Mouse (Mus musculus) liver, embryonic 11.5 days (tissue): ENCODE measurements around the gene Ap4b1. TPM values are rescaled to one million over a fixed set of nuclear protein-coding genes. Genes with fewer than 3 reads are reported as not detected.

Experiments used
- ATAC-seq: fragments of 200-750 bp; cut with Nextera tagmentation; replicated peaks from 2 replicates; pipeline ENCODE4 v1.8.0; 2017; ENCODE audit warnings: moderate number of reproducible peaks, mild to moderate bottlenecking, moderate TSS enrichment, moderate library complexity; ENCODE audit not compliant: low FRiP score
- DNase-seq: peaks from one replicate; pipeline ENCODE4 v3.0.0-alpha.2; 2017; ENCODE audit warnings: low spot score
- H3K27ac ChIP-seq: fragments of 300-500 bp; sonication (generic); 2 replicates; pipeline ENCODE4 v1.5.1; 2014; ENCODE audit warnings: mild to moderate bottlenecking, low read depth, low read length, control low read depth
- H3K27me3 ChIP-seq: fragments of 300-500 bp; sonication (generic); replicated peaks from 2 replicates; pipeline ENCODE4 v1.6.1; 2014; ENCODE audit warnings: low read length, mixed read lengths; ENCODE audit not compliant: control insufficient read depth, insufficient read depth
- H3K36me3 ChIP-seq: fragments of 300-500 bp; sonication (generic); 2 replicates; pipeline ENCODE4 v1.6.1; 2014; ENCODE audit warnings: mild to moderate bottlenecking, low read length, moderate library complexity, mixed read lengths; ENCODE audit not compliant: control insufficient read depth, insufficient read depth
- H3K4me1 ChIP-seq: fragments of 300-500 bp; sonication (generic); replicated peaks from 2 replicates; pipeline ENCODE4 v1.6.1; 2014; ENCODE audit warnings: low read length, mixed read lengths; ENCODE audit not compliant: control insufficient read depth, insufficient read depth
- H3K4me2 ChIP-seq: fragments of 300-500 bp; sonication (generic); 2 replicates; pipeline ENCODE4 v1.6.1; 2014; ENCODE audit warnings: mild to moderate bottlenecking, control low read depth, moderate library complexity
- H3K4me3 ChIP-seq: fragments of 300-500 bp; sonication (generic); 2 replicates; pipeline ENCODE4 v1.5.1; 2014; ENCODE audit warnings: low read depth, low read length, control low read depth
- H3K9ac ChIP-seq: fragments of 300-500 bp; sonication (generic); 2 replicates; pipeline ENCODE4 v1.6.1; 2014; ENCODE audit warnings: low read depth, low read length, control low read depth
- H3K9me3 ChIP-seq: fragments of 300-500 bp; sonication (generic); 2 replicates; pipeline ENCODE4 v1.6.1; 2016; ENCODE audit warnings: low read length, inconsistent platforms, mixed read lengths; ENCODE audit not compliant: control insufficient read depth
- WGBS: fragments of 180-500 bp; shearing (Covaris S2); extraction: QIAGEN DNeasy Blood & Tissue Kit; methylation state at CpG from one replicate; pipeline ENCODE4 v1.1.7; 2014; 5-methylcytosine and 5-hydroxymethylcytosine counted together
- polyA plus RNA-seq: library from polyadenylated mRNA; unstranded; fragments of >200 nt; fragmentation: Nextera tagmentation; extraction: Ambion mirVana; gene quantifications from 2 replicates; pipeline ENCODE4 v1.2.1, GENCODE M21; 2014

Gene Ap4b1
- polyA plus RNA-seq, 1 experiment from 2014 or later: 20.8 TPM

DNA sequence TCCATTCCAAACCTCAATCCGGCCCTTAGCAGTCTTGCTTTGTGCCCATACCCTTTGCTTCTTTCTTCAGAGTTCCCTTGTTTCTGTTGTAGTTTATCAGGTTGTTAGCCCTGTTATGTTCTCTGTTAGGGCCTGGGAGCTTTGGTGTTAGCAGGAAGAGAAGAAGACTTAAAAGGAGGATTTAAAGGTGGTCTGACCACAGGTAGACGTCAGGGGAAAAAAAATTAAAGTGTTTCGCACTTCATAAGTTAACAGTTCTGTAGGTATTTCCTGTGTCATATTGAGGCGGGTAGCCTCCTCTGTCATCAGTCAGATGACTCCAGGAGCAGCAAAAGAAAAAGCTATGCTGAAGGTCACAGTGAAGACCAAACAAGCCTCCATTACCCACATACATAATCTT is 58.7 kb downstream of the Ap4b1 start:
- ATAC-seq (no peak), DNase-seq (no peak)
- no peak overlapping the region for H3K4me3 ChIP-seq
- WGBS: 79% methylated on average over 4 of the region's 4 CpGs
- H3K4me2 ChIP-seq: no peak overlapping the region
- no peaks in the 10 kb centered on the region for H3K9me3 ChIP-seq
- no peaks in the 10 kb centered on the region for H3K27me3 ChIP-seq
- no peak overlapping the region for H3K9ac ChIP-seq
- no peaks in the 10 kb centered on the region for H3K36me3 ChIP-seq
- H3K27ac ChIP-seq: no peak overlapping the region
- no peaks in the 10 kb centered on the region for H3K4me1 ChIP-seq

Other genes starting within 250 kb of the Ap4b1 start
- 0.32 and 0.52 TPM in 2 replicates for gene Syt6, start 234.3 kb upstream of the Ap4b1 start, polyA plus RNA-seq
- 0.08 and 0.25 TPM in 2 replicates for gene Atg4a-ps, start 163.5 kb upstream of the Ap4b1 start, polyA plus RNA-seq
- gene Olfml3, start 71.5 kb upstream of the Ap4b1 start, polyA plus RNA-seq: 7.8 and 8.5 TPM in 2 replicates
- gene Gm10964, start 70.2 kb upstream of the Ap4b1 start, polyA plus RNA-seq: not detected in 2 replicates
- gene Hipk1, start 18.0 kb upstream of the Ap4b1 start, polyA plus RNA-seq: 15.5 and 15.7 TPM in 2 replicates
- gene Dclre1b, start 76 bp upstream of the Ap4b1 start, polyA plus RNA-seq: 35.1 and 36.8 TPM in 2 replicates
- 0.75 TPM in 1 of 2 replicates, not detected in the other for gene Gm43064, start 53 bp downstream of the Ap4b1 start, polyA plus RNA-seq
- 0.63 and 1.2 TPM in 2 replicates for gene Bcl2l15, start 23.1 kb downstream of the Ap4b1 start, polyA plus RNA-seq
- gene Ptpn22, start 50.3 kb downstream of the Ap4b1 start, polyA plus RNA-seq: 0.96 and 1.7 TPM in 2 replicates
- gene Rsbn1, start 104.6 kb downstream of the Ap4b1 start, polyA plus RNA-seq: 11.0 and 11.6 TPM in 2 replicates
- 19.7 and 20.8 TPM in 2 replicates for gene Phtf1, start 158.6 kb downstream of the Ap4b1 start, polyA plus RNA-seq